Mouse (Mus musculus) spleen, adult 18-20 months (tissue): ENCODE measurements around the gene Gm3625.
A peak's percentile ranks its signal among the peaks of the same experiment; 100 is the strongest.

Experiments
- DNase-seq, 2 experiments: peaks; one replicate each; pipeline ENCODE4 v3.0.0; 2022; ENCODE audit warnings: mixed read lengths in 2 of 2

Gm3625 gene

GRCm38 (mm10) chr12:4592541-4593165 is at the start of gene Gm3625, which contains the start of gene Itsn2:
TSS of gene Gm3625 (minus strand) at chr12:4592927.
TSS of gene Itsn2 (plus strand) at chr12:4592638.
- DNase-seq = peak; percentile 74 to 83

- no peak for DNase-seq
Observed at GRCm38 (mm10) chr12:4640737-4641136, 48.0 kb upstream of the Gm3625 start.

GRCm38 (mm10) chr12:4638438-4638837 is 45.7 kb upstream of the Gm3625 start:
- DNase-seq = no peak

GRCm38 (mm10) chr12:4632957-4633356 is 40.2 kb upstream of the Gm3625 start:
- DNase-seq = no peak

- DNase-seq = no peak
Observed at GRCm38 (mm10) chr12:4624201-4624600, 31.5 kb upstream of the Gm3625 start.

GRCm38 (mm10) chr12:4614722-4615121 is 22.0 kb upstream of the Gm3625 start:
- no peak for DNase-seq

- DNase-seq = no peak
Observed at GRCm38 (mm10) chr12:4606625-4607024, 13.9 kb upstream of the Gm3625 start.

- DNase-seq = no peak
Observed at GRCm38 (mm10) chr12:4599713-4600112, 7.0 kb upstream of the Gm3625 start.

GRCm38 (mm10) chr12:4598666-4599428 is 6.1 kb upstream of the Gm3625 start:
- DNase-seq = no peak

- DNase-seq = no peak
Observed at GRCm38 (mm10) chr12:4595055-4595454, 2.3 kb upstream of the Gm3625 start.

- no peak for DNase-seq
Observed at GRCm38 (mm10) chr12:4593930-4594391, 1.2 kb upstream of the Gm3625 start.

- peak; percentile 60 to 69 for DNase-seq
Observed at GRCm38 (mm10) chr12:4593166-4593929, 621 bp upstream of the Gm3625 start.

- DNase-seq = no peak
Observed at GRCm38 (mm10) chr12:4592025-4592424, 702 bp downstream of the Gm3625 start.

- no peak for DNase-seq
Observed at GRCm38 (mm10) chr12:4588603-4589002, 4.1 kb downstream of the Gm3625 start.

GRCm38 (mm10) chr12:4587846-4588245 is 4.9 kb downstream of the Gm3625 start:
- no peak for DNase-seq

- no peak for DNase-seq
Observed at GRCm38 (mm10) chr12:4582326-4582725, 10.4 kb downstream of the Gm3625 start.

- DNase-seq = no peak
Observed at GRCm38 (mm10) chr12:4574065-4574464, 18.7 kb downstream of the Gm3625 start.

GRCm38 (mm10) chr12:4571864-4572263 is 20.9 kb downstream of the Gm3625 start:
- DNase-seq = peak; percentile 7 to 19

- DNase-seq = no peak
Observed at GRCm38 (mm10) chr12:4558475-4559279, 34.0 kb downstream of the Gm3625 start.

GRCm38 (mm10) chr12:4558013-4558412 is 34.7 kb downstream of the Gm3625 start:
- no peak for DNase-seq

- no peak for DNase-seq
Observed at GRCm38 (mm10) chr12:4557436-4557835, 35.3 kb downstream of the Gm3625 start.

GRCm38 (mm10) chr12:4556891-4557290 is 35.8 kb downstream of the Gm3625 start:
- no peak for DNase-seq

GRCm38 (mm10) chr12:4555451-4555850 is 37.3 kb downstream of the Gm3625 start:
- no peak for DNase-seq
